Mouse (Mus musculus) lung, postnatal 36 days (tissue): ENCODE data around the gene Trmt10a.
A peak's percentile ranks its signal among the peaks of the same experiment; 100 is the strongest.

Experiments used
- DNase-seq: peaks from one replicate; pipeline ENCODE4 v3.0.0; 2022; ENCODE audit warnings: mixed read lengths

The Trmt10a gene

GRCm38 (mm10) chr3:138197973-138198721 is 54.9 kb downstream of the Trmt10a start:
- DNase-seq, result peak; percentile 91

- DNase-seq, result no peak
These were observed 55.4 kb downstream of the Trmt10a start for GRCm38 (mm10) chr3:138198722-138199068.

- DNase-seq, result no peak
These were observed 65.6 kb downstream of the Trmt10a start for GRCm38 (mm10) chr3:138208821-138209220.
